Mouse (Mus musculus) hindbrain, postnatal 0 days (tissue): ENCODE measurements around the gene Caskin2. TPM values are rescaled to one million over a fixed set of nuclear protein-coding genes. Genes with fewer than 3 reads are reported as not detected.

ENCODE experiments used
- ATAC-seq: fragments of 200-750 bp; cut with Nextera tagmentation; 2 replicates; pipeline ENCODE4 v1.8.0; 2017; ENCODE audit warnings: mild to moderate bottlenecking, moderate TSS enrichment, moderate library complexity
- DNase-seq: peaks from one replicate; pipeline ENCODE4 v3.0.0-alpha.2; 2015; ENCODE audit warnings: low spot score
- H3K27ac ChIP-seq: fragments of 300-500 bp; sonication (generic); 2 replicates; pipeline ENCODE4 v1.5.1; 2014; ENCODE audit warnings: mild to moderate bottlenecking
- H3K27me3 ChIP-seq: fragments of 300-500 bp; sonication (generic); 2 replicates; pipeline ENCODE4 v1.6.1; 2014; ENCODE audit warnings: low read length, mixed read lengths; ENCODE audit not compliant: insufficient read depth
- H3K36me3 ChIP-seq: fragments of 300-500 bp; sonication (generic); 2 replicates; pipeline ENCODE4 v1.6.1; 2014; ENCODE audit warnings: low read length, mixed read lengths; ENCODE audit not compliant: insufficient read depth
- H3K4me1 ChIP-seq: fragments of 300-500 bp; sonication (generic); 2 replicates; pipeline ENCODE4 v1.6.1; 2014; ENCODE audit warnings: antibody characterized with exemption, low read length, mixed read lengths; ENCODE audit not compliant: insufficient read depth
- H3K4me2 ChIP-seq: fragments of 300-500 bp; sonication (generic); 2 replicates; pipeline ENCODE4 v1.6.1; 2014; ENCODE audit warnings: low read depth, mild to moderate bottlenecking, low read length, moderate library complexity, mixed read lengths
- H3K4me3 ChIP-seq: fragments of 300-500 bp; sonication (generic); 2 replicates; pipeline ENCODE4 v1.5.1; 2014; ENCODE audit warnings: low read length
- H3K9ac ChIP-seq: fragments of 300-500 bp; sonication (generic); replicated peaks from 2 replicates; pipeline ENCODE4 v1.6.1; 2014; ENCODE audit warnings: mild to moderate bottlenecking, low read length, moderate library complexity, mixed read lengths
- H3K9me3 ChIP-seq: fragments of 300-500 bp; sonication (generic); 2 replicates; pipeline ENCODE4 v1.6.1; 2016; ENCODE audit warnings: low read length, mixed read lengths
- CTCF ChIP-seq: IDR thresholded peaks from 2 replicates; pipeline ENCODE4 v1.5.1; 2016; ENCODE audit warnings: antibody characterized with exemption, control low read depth, low read depth
- WGBS: fragments of 180-500 bp; shearing (Covaris S2); extraction: QIAGEN DNeasy Blood & Tissue Kit; methylation state at CpG from one replicate; pipeline ENCODE4 v1.1.7; 2014; 5-methylcytosine and 5-hydroxymethylcytosine counted together
- polyA plus RNA-seq: library from polyadenylated mRNA; unstranded; fragments of >200 nt; fragmentation: Nextera tagmentation; extraction: Ambion mirVana; gene quantifications from 2 replicates; pipeline ENCODE4 v1.2.1, GENCODE M21; 2015
- total RNA-seq: library from RNA; depleted of rRNA; stranded (reverse); fragments of >200 nt; gene quantifications from 2 replicates; pipeline ENCODE4 v1.2.3, GENCODE M21; 2014

Caskin2 gene
- total and polyA plus RNA-seq, 2 experiments from 2014 or later, result 7.7 to 39.2 TPM

- 9% methylated on average over 9 of the region's 9 CpGs for WGBS
These were observed 34.3 kb downstream of the Caskin2 start for GRCm38 (mm10) chr11:115779038-115779571.

GRCm38 (mm10) chr11:115777487-115778335 is 35.7 kb downstream of the Caskin2 start:
- no peaks in the 10 kb centered on the region for H3K9me3 ChIP-seq
- H3K27ac ChIP-seq, result no peak overlapping the region
- H3K27me3 ChIP-seq, result no peaks in the 10 kb centered on the region
- H3K4me2 ChIP-seq, result no peak overlapping the region
- no peak overlapping the region for H3K4me3 ChIP-seq
- WGBS, result 78% methylated on average over 17 of the region's 17 CpGs
- H3K4me1 ChIP-seq, result peaks cover 29% of the 10 kb centered on the region
- DNase-seq, result no peak
- no peaks in the 10 kb centered on the region for H3K36me3 ChIP-seq
- H3K9ac ChIP-seq, result no peak overlapping the region
- no peak for TF ChIP-seq CTCF
- no peak for ATAC-seq

More at GRCm38 (mm10) chr11:115779038-115779571, 34.3 kb downstream of the Caskin2 start:
- ATAC-seq (peak; percentile 86), DNase-seq (peak; percentile 78)
- Histone ChIP-seq H3K4me3 (no peak overlapping the region), H3K27me3 (no peaks in the 10 kb centered on the region), H3K4me2 (no peak overlapping the region), H3K27ac (peak overlapping the region; percentile 82), H3K9me3 (no peaks in the 10 kb centered on the region), H3K4me1 (peaks cover 29% of the 10 kb centered on the region), H3K36me3 (no peaks in the 10 kb centered on the region), H3K9ac (no peak overlapping the region)
- TF ChIP-seq CTCF, result no peak

GRCm38 (mm10) chr11:115776954-115777353 is 36.5 kb downstream of the Caskin2 start:
- no peak overlapping the region for H3K4me3 ChIP-seq
- H3K27me3 ChIP-seq, result no peaks in the 10 kb centered on the region
- DNase-seq (no peak), ATAC-seq (no peak)
- peaks cover 29% of the 10 kb centered on the region for H3K4me1 ChIP-seq
- H3K36me3 ChIP-seq, result no peaks in the 10 kb centered on the region
- H3K4me2 ChIP-seq, result no peak overlapping the region
- TF ChIP-seq CTCF, result no peak
- WGBS, result 54% methylated on average over 9 of the region's 9 CpGs
- H3K9ac ChIP-seq, result no peak overlapping the region
- 0 out of 2 replicates have a peak overlapping the region, but pooled peaks have one; percentile 0 for H3K27ac ChIP-seq
- no peaks in the 10 kb centered on the region for H3K9me3 ChIP-seq

- Histone ChIP-seq H3K4me1 (peaks cover 26% of the 10 kb centered on the region), H3K9ac (no peak overlapping the region; the same call in 1 of the 2 replicates), H3K4me3 (no peak overlapping the region), H3K27ac (0 out of 2 replicates have a peak overlapping the region, but pooled peaks have one; percentile 0), H3K4me2 (peak overlapping the region; percentile 21), H3K36me3 (no peaks in the 10 kb centered on the region), H3K9me3 (no peaks in the 10 kb centered on the region), H3K27me3 (no peaks in the 10 kb centered on the region)
- ATAC-seq (no peak), DNase-seq (peak; percentile 54)
- 41% methylated on average over 18 of the region's 18 CpGs for WGBS
- no peak for TF ChIP-seq CTCF
These were observed 37.4 kb downstream of the Caskin2 start for GRCm38 (mm10) chr11:115775821-115776665.

- Histone ChIP-seq H3K4me2 (no peak overlapping the region), H3K27me3 (no peaks in the 10 kb centered on the region), H3K4me3 (no peak overlapping the region), H3K9ac (no peak overlapping the region), H3K9me3 (no peaks in the 10 kb centered on the region), H3K27ac (no peak overlapping the region), H3K4me1 (peaks cover 15% of the 10 kb centered on the region), H3K36me3 (no peaks in the 10 kb centered on the region)
- WGBS, result 74% methylated on average over 4 of the region's 4 CpGs
- DNase-seq (no peak), ATAC-seq (no peak)
- no peak for TF ChIP-seq CTCF
These were observed 38.8 kb downstream of the Caskin2 start for GRCm38 (mm10) chr11:115774653-115775052.

- H3K27ac ChIP-seq, result peak overlapping the region; percentile 32; the same call in 1 of the 2 replicates
- no peaks in the 10 kb centered on the region for H3K9me3 ChIP-seq
- TF ChIP-seq CTCF, result 0 out of 2 replicates have a peak, but pooled peaks have one; percentile 4
- H3K4me1 ChIP-seq, result peaks cover 13% of the 10 kb centered on the region
- ATAC-seq (no peak), DNase-seq (no peak)
- H3K4me2 ChIP-seq, result no peak overlapping the region
- WGBS, result 72% methylated on average over 3 of the region's 3 CpGs
- 0 out of 2 replicates have a peak overlapping the region, but pooled peaks have one; percentile 24 for H3K9ac ChIP-seq
- no peaks in the 10 kb centered on the region for H3K27me3 ChIP-seq
- H3K4me3 ChIP-seq, result no peak overlapping the region
- no peaks in the 10 kb centered on the region for H3K36me3 ChIP-seq
These were observed 44.5 kb downstream of the Caskin2 start for GRCm38 (mm10) chr11:115768896-115769295.
